Mouse (Mus musculus) limb, embryonic 10.5 days (tissue): ENCODE measurements at regions not wholly inside any gene's neighbourhood (a gene's known extent, or its start where the extent isn't known, plus 50 kb on each side); places are given as distances from the start of the nearest gene placed in this dataset.

ENCODE experiments used
- DNase-seq: peaks from one replicate; pipeline ENCODE4 v3.0.0-alpha.2; 2017; ENCODE audit warnings: low spot score
- H3K27ac ChIP-seq: fragments of 300-500 bp; sonication (generic); 2 replicates; pipeline ENCODE4 v1.5.1; 2016; ENCODE audit warnings: mild to moderate bottlenecking
- H3K27me3 ChIP-seq: fragments of 300-500 bp; sonication (generic); 2 replicates; pipeline ENCODE4 v1.6.1; 2016; ENCODE audit warnings: low read depth, mild to moderate bottlenecking; ENCODE audit not compliant: poor library complexity, severe bottlenecking
- H3K36me3 ChIP-seq: fragments of 300-500 bp; sonication (generic); 2 replicates; pipeline ENCODE4 v1.6.1; 2016; ENCODE audit warnings: mild to moderate bottlenecking, moderate library complexity
- H3K4me1 ChIP-seq: fragments of 300-500 bp; sonication (generic); 2 replicates; pipeline ENCODE4 v1.6.1; 2016
- H3K4me3 ChIP-seq: fragments of 300-500 bp; sonication (generic); 2 replicates; pipeline ENCODE4 v1.5.1; 2016; ENCODE audit warnings: mild to moderate bottlenecking, moderate library complexity
- H3K9me3 ChIP-seq: fragments of 300-500 bp; sonication (generic); replicated peaks from 2 replicates; pipeline ENCODE4 v1.6.1; 2016; ENCODE audit warnings: mild to moderate bottlenecking
- WGBS: fragments of 180-500 bp; shearing (Covaris S2); methylation state at CpG from one replicate; pipeline ENCODE4 v1.1.7; 2016; 5-methylcytosine and 5-hydroxymethylcytosine counted together

DNA sequence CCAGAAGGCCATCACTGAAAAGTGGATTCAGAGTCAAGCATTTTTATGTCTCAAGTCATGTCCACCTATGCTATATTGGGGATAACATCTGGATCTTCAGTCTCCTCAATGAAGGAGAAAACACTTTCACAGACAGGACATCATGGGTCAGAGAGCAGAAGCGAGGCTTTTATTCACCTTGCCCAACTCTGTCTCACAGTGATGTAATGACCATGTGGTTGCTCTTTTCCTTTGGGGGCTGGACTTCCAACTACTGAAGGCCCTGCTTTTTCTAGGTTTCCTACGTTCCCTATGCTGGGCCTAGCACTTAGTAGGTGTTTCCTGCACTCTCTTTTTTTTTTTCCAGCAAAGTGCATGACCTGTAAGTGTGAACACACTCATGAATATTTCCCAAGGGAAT, 130.4 kb downstream of the 4933412E24Rik start:
- DNase-seq, result no peak
- Histone ChIP-seq H3K4me3 (no peak overlapping the region), H3K36me3 (no peaks in the 10 kb centered on the region), H3K4me1 (peaks cover 10% of the 10 kb centered on the region), H3K27ac (no peak overlapping the region), H3K27me3 (no peaks in the 10 kb centered on the region), H3K9me3 (no peaks in the 10 kb centered on the region)
- WGBS, result 85% methylated on average over 2 of the region's 2 CpGs

DNA sequence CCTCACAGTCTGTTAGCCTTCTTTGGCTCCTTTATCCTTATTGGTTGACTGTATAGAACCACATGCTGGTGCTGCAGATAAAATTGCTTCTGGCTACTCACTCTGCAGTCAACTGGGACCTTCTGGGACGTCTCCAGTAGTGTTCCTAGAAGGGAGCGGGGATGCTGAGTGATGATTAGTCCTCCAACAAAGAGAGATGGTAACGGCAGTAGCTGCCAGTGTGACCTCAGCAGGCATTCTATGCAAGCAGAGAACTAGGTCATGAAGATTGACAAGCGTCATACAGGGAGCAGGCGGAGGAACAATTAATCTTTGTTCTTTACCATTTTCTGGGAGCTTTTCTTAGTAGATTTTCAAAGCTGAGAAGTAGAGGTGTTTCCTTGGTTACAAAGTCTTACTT, 134.0 kb downstream of the 4933412E24Rik start:
- Histone ChIP-seq H3K27me3 (no peaks in the 10 kb centered on the region), H3K36me3 (no peaks in the 10 kb centered on the region), H3K4me1 (peaks cover 2% of the 10 kb centered on the region; the same call in 1 of the 2 replicates), H3K9me3 (no peaks in the 10 kb centered on the region), H3K27ac (no peak overlapping the region), H3K4me3 (no peak overlapping the region)
- 89% methylated on average over 5 of the region's 5 CpGs for WGBS
- no peak for DNase-seq

DNA sequence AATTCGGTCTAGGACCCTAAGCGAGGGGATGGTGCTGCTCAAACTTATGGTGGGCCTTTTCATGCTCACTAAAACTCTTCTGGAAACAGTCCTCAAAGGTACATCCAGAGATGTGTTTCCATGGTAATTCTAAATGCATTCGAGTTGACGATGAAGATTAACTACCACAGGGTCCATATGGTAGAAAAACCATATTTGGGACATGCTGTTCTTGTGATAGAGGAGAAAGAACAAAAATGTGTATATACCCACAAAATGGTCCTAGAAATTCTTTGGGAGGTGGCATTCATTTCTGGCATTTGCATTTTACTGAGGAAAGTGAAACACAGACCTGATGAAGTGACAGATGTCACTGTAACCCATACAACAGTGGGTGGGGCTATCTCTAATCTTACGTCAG, 136.0 kb downstream of the 4933412E24Rik start:
- Histone ChIP-seq H3K27ac (no peak overlapping the region), H3K36me3 (no peaks in the 10 kb centered on the region), H3K9me3 (no peaks in the 10 kb centered on the region), H3K27me3 (no peaks in the 10 kb centered on the region), H3K4me3 (no peak overlapping the region), H3K4me1 (no peaks in the 10 kb centered on the region)
- no peak for DNase-seq
- WGBS, result 95% methylated on average over 5 of the region's 5 CpGs

DNA sequence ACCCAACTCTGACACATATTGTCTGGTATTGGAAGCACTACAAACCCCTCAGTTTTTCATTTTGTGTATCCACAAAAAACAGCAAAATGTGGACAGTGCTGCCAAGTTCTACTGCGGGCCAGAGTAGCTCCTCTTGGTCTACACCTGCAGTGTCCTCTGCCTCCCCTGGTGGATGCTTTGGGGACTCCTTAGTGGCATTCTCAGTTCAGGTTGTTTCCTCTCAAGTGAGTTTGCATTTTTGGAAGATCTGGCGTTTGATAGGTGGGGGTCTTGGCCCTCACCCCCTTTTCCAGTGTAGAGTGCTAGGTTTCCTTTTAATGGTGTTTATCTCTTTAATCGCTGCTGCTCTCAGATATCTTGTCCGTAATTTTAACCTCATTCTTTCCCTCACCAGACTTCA, 137.1 kb downstream of the 4933412E24Rik start:
- H3K27me3 ChIP-seq, result no peaks in the 10 kb centered on the region
- no peaks in the 10 kb centered on the region for H3K36me3 ChIP-seq
- 86% methylated on average over 4 of the region's 4 CpGs for WGBS
- H3K27ac ChIP-seq, result no peak overlapping the region
- no peak for DNase-seq
- H3K4me3 ChIP-seq, result no peak overlapping the region
- H3K4me1 ChIP-seq, result no peaks in the 10 kb centered on the region
- no peaks in the 10 kb centered on the region for H3K9me3 ChIP-seq

DNA sequence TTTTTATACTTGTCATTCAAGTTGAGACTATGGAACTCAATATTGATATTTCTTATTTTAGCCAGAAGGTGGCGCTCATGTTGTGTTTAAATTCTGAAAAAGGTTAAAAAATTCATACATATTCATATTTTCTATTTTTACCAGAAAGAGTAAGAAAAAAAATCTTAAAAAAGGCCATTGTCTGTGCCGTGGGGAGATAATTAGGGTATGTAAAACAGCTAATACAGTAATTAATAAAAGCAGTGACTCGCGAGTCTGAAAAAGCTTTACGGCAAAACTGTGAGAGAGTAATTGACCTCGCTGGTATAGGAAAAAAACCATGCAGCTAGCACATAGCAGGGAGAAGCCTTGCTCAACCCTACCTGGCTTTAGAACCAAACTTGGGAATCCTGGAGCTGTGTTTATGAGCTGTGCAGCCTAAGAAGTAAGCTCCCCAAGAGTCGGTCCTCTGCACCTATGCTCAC, 140.1 kb downstream of the 4933412E24Rik start:
- Histone ChIP-seq H3K27me3 (no peaks in the 10 kb centered on the region), H3K27ac (no peak overlapping the region), H3K9me3 (no peaks in the 10 kb centered on the region), H3K4me3 (no peak overlapping the region), H3K4me1 (no peaks in the 10 kb centered on the region), H3K36me3 (no peaks in the 10 kb centered on the region)
- DNase-seq, result no peak
- WGBS, result 79% methylated on average over 7 of the region's 7 CpGs

DNA sequence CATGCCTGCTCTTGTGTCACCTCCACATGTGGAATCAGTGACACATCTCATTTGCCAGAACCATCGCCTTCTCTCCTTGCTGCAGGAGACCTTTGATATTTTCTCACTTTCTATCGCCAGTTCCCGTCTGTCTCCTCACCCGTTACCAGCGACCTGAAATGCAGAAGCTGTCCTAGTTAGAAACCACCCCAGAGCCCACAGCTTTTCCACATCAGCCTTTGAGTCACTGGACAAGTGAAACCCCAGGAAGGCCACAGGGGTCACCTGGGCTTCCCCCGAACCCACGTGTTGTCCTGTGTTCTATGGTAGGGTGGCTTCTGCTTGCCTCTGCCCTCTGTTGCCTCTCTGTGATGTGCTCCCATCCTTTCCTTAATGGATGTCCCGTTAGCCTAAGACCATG, 149.7 kb downstream of the 4933412E24Rik start:
- Histone ChIP-seq H3K36me3 (no peaks in the 10 kb centered on the region), H3K9me3 (no peaks in the 10 kb centered on the region), H3K27ac (no peak overlapping the region), H3K4me3 (no peak overlapping the region), H3K27me3 (no peaks in the 10 kb centered on the region), H3K4me1 (no peaks in the 10 kb centered on the region)
- 86% methylated on average over 8 of the region's 8 CpGs for WGBS
- DNase-seq, result no peak

DNA sequence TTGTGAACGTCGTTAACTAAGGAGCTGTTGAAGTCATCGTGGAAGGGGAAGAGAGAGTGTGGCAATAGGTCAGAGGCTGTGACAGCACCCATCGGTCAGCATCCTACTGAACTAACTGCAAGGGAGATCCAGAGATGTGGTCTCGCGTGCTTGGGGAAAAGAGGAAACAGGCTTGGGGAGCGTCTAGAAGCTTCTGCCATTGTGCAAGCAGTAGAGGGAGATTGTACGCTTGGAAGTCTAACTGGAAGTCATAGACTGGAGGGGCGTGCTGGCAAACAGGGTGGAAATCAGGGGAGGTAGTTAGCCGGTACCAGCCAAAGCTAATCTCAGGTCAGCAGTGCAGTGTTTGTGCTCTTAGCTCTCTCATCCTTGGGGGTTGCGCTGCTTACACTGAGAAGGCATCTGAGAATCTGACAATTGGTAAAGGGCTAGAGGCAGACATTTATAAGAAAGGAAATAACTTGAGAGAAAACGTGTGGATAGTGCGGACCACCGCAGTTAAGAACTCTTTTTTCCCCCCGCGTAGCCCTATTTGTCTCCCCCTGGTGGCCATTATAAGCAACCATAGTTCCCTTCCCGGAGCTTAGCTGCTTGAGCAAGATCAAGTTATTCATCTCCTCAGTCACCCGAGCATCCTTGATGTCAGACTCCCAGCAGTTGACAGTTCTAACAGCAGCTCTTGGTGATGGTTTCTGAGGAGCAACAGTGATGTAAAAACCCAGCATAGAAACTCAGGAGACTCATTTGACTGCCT, 151.5 kb downstream of the 4933412E24Rik start:
- Histone ChIP-seq H3K9me3 (no peaks in the 10 kb centered on the region), H3K4me1 (no peaks in the 10 kb centered on the region), H3K27me3 (no peaks in the 10 kb centered on the region), H3K27ac (no peak overlapping the region), H3K4me3 (no peak overlapping the region), H3K36me3 (no peaks in the 10 kb centered on the region)
- DNase-seq, result peak; percentile 48
- WGBS, result 53% methylated on average over 18 of the region's 18 CpGs

DNA sequence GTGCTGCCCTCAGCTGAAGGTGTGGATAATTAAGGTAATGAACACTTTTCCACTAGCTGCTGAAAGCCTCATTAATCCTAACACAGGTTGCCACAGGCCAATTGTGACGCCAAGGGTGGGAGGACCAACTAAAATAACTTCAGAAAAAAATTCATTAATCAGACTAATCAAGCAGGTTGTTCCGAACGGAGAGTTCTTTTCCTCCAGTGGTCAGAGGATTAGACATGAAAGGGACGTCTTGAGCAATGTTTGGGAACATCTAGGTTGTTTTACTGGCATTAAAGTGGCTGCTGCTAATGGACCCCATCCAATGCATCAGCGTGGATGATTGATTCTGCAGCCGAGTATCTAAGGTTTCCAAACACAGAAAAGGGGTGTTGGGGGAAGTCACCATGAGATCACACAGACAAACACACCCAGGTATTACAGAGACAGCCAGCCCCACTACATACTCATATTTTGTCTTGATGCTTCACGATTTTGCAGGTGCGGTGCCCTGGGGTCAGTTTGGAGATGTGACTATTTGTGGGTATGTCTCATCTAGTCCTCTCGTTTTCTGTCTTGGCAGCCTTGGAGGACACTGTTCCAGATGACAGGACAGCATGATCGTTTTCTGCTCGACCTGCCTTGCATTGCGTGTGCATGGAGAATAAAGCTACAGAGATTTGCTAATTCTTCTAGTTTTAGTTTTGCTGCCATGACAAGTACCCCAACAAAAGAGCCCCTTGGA, 164.0 kb downstream of the 4933412E24Rik start:
- 82% methylated on average over 12 of the region's 12 CpGs for WGBS
- Histone ChIP-seq H3K4me3 (no peak overlapping the region), H3K36me3 (no peaks in the 10 kb centered on the region), H3K27ac (no peak overlapping the region), H3K27me3 (no peaks in the 10 kb centered on the region), H3K4me1 (no peaks in the 10 kb centered on the region), H3K9me3 (no peaks in the 10 kb centered on the region)
- DNase-seq, result no peak

DNA sequence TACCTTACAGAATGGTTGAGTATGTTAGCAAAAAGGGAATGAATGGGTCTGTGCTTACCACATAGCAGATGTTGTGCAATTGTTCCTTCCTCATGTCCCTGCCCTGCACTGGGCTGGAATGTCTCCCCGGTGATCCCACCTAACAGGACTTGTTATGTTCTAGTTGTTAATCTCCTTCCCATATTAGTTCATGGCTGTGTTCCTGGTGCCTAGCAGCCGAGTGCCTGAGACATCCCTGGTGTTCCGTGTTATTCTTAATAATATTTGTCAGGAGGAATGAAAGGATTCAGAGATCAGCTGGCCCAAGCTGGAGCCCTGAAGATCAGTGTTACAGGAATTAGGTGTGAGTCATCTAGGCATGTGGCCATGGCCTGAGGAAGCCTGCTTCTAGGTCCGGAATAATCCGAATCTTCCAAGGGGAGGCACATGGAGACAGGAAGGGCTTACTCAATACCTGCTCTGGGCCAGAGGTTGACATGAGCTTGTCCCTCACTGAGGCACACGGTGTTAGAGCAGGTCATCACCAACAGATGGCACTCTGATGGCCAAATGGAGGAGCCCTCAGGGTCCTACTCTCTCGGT, 171.2 kb downstream of the 4933412E24Rik start:
- WGBS, result 79% methylated on average over 7 of the region's 7 CpGs
- no peaks in the 10 kb centered on the region for H3K4me1 ChIP-seq
- H3K27me3 ChIP-seq, result no peaks in the 10 kb centered on the region
- no peak for DNase-seq
- H3K4me3 ChIP-seq, result no peak overlapping the region
- no peaks in the 10 kb centered on the region for H3K36me3 ChIP-seq
- H3K27ac ChIP-seq, result no peak overlapping the region
- no peaks in the 10 kb centered on the region for H3K9me3 ChIP-seq

DNA sequence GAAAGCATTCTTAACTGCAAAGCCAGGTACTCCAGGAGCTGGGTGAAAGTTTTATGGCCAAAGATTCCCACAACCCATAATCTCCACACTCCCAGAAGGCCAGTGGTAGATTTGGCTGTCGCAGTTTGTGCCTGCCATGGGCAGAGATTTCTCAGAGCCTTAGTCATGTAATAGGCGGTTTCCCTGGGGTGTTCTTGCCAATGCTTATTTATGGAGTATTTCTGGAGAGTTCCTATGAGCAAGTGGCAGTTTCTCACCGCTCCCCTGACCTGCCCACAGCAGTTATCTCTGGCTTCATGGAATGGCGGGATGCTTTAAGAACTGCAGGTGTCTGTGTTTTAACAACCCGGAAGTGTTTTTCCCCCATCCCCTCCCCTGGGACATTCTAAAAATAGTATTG, 179.8 kb downstream of the 4933412E24Rik start:
- H3K9me3 ChIP-seq, result no peaks in the 10 kb centered on the region
- no peak for DNase-seq
- H3K36me3 ChIP-seq, result no peaks in the 10 kb centered on the region
- H3K27me3 ChIP-seq, result no peaks in the 10 kb centered on the region
- H3K4me1 ChIP-seq, result peaks cover 13% of the 10 kb centered on the region
- no peak overlapping the region for H3K27ac ChIP-seq
- no peak overlapping the region for H3K4me3 ChIP-seq
- 80% methylated on average over 5 of the region's 5 CpGs for WGBS

DNA sequence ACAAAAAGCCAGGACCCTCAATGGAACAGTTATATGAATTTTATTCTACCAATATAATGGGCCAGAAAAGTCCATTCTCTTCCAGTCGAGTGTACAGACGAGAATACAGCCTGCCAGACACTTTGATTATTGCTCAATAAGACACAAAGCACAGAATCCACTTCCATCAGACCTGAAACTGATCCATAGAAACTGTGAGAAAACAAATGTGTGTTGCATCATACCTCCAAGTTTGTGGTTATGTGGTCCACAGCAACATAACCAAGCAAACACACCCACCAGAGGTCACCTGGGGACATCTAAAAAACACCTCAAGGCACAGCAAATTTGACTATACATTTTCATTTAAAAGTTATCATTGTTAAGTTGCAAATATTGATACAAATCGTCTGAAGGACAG, 183.2 kb downstream of the 4933412E24Rik start:
- Histone ChIP-seq H3K27ac (no peak overlapping the region), H3K36me3 (no peaks in the 10 kb centered on the region), H3K27me3 (no peaks in the 10 kb centered on the region), H3K4me1 (peaks cover 9% of the 10 kb centered on the region), H3K9me3 (no peaks in the 10 kb centered on the region), H3K4me3 (no peak overlapping the region)
- DNase-seq, result no peak
- 83% methylated on average over 3 of the region's 3 CpGs for WGBS

DNA sequence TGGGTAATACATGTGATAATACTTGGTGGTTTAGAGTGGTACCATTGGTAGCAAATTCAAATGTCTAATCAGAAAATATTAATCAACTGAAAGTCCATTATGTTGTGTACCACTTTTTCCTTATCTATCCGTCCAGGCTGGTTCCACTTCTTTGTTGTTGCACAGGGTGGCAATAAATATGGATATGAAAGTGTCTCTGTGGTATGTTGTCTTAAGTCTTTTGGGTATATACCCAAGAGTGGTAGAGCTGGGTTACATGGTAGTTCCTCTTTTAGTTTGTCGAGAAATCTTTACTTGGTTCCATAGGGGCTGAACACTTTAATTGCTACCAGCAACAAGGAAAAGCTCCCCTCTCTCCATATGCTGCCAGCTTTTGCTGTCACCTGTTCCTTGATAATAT, 184.9 kb downstream of the 4933412E24Rik start:
- Histone ChIP-seq H3K27me3 (no peaks in the 10 kb centered on the region), H3K36me3 (no peaks in the 10 kb centered on the region), H3K27ac (no peak overlapping the region), H3K4me1 (peaks cover 10% of the 10 kb centered on the region), H3K4me3 (no peak overlapping the region), H3K9me3 (no peaks in the 10 kb centered on the region)
- no peak for DNase-seq
- WGBS, result 89% methylated on average over 2 of the region's 2 CpGs
